Mouse (Mus musculus) kidney, adult 18-20 months (tissue): ENCODE measurements around the gene Rnf220.

Experiments
- DNase-seq: peaks from one replicate; pipeline ENCODE4 v3.0.0; 2021

Gene Rnf220

GRCm38 (mm10) chr4:117254672-117255071 is 242.2 kb downstream of the Rnf220 start:
- DNase-seq = peak; percentile 47

- no peak for DNase-seq
Observed at GRCm38 (mm10) chr4:117254017-117254627, 242.7 kb downstream of the Rnf220 start.

- no peak for DNase-seq
Observed at GRCm38 (mm10) chr4:117253218-117254016, 243.4 kb downstream of the Rnf220 start.

- DNase-seq = no peak
Observed at GRCm38 (mm10) chr4:117252755-117253154, 244.1 kb downstream of the Rnf220 start.

GRCm38 (mm10) chr4:117252351-117252750 is 244.5 kb downstream of the Rnf220 start:
- DNase-seq = no peak

- DNase-seq = peak; percentile 93
Observed at GRCm38 (mm10) chr4:117251801-117252316, 245.0 kb downstream of the Rnf220 start, which contains the start of the genes Tmem53 and Armh1. TSS of gene Tmem53 (plus strand) at chr4:117251951. TSS of gene Armh1 (minus strand) at chr4:117252125.

- DNase-seq = no peak
Observed at GRCm38 (mm10) chr4:117250982-117251381, 245.9 kb downstream of the Rnf220 start.

GRCm38 (mm10) chr4:117240867-117241266 is 256.0 kb downstream of the Rnf220 start:
- DNase-seq = peak; percentile 63

GRCm38 (mm10) chr4:117239153-117239552 is 257.7 kb downstream of the Rnf220 start:
- peak; percentile 41 for DNase-seq

GRCm38 (mm10) chr4:117235822-117236221 is 261.0 kb downstream of the Rnf220 start:
- DNase-seq = no peak

- no peak for DNase-seq
Observed at GRCm38 (mm10) chr4:117234166-117234741, 262.6 kb downstream of the Rnf220 start.

GRCm38 (mm10) chr4:117231208-117231607 is 265.6 kb downstream of the Rnf220 start:
- no peak for DNase-seq

GRCm38 (mm10) chr4:117230331-117230730 is 266.5 kb downstream of the Rnf220 start:
- no peak for DNase-seq

GRCm38 (mm10) chr4:117229590-117229989 is 267.3 kb downstream of the Rnf220 start:
- no peak for DNase-seq

GRCm38 (mm10) chr4:117225250-117225649 is 271.6 kb downstream of the Rnf220 start:
- no peak for DNase-seq

GRCm38 (mm10) chr4:117224122-117224521 is 272.7 kb downstream of the Rnf220 start:
- DNase-seq = no peak

GRCm38 (mm10) chr4:117223001-117223400 is 273.9 kb downstream of the Rnf220 start:
- DNase-seq = no peak

- DNase-seq = no peak
Observed at GRCm38 (mm10) chr4:117221836-117222235, 275.0 kb downstream of the Rnf220 start.
